Mouse (Mus musculus): ENCODE measurements around the gene Olfr571. TPM values are rescaled to one million over a fixed set of nuclear protein-coding genes. Genes with fewer than 3 reads are reported as not detected.

Olfr571 gene
- polyA plus RNA-seq, 1 experiment = not detected

GRCm38 (mm10) chr7:102876822-102877221, 40.5 kb downstream of the Olfr571 start, which contains the start of gene Olfr568:
Olfr568 (plus strand) TSS chr7:102877122.
- Histone ChIP-seq H3ac (ENCODE audit: control insufficient read depth, insufficient read length) (no peak within 1 kb of the TSS), H3K27me3 (ENCODE audit: control insufficient read depth, insufficient read depth, insufficient read length) (no peaks in the 10 kb centered on the region), H3K79me2 (ENCODE audit: control insufficient read depth, insufficient read depth) (no peaks in the 10 kb centered on the region), H3K4me2 (ENCODE audit: low read depth) (no peak within 1 kb of the TSS), H3K4me3 (no peak within 1 kb of the TSS), H3K36me3 (ENCODE audit: control insufficient read depth, insufficient read depth) (no peaks in the 10 kb centered on the region)
- TF ChIP-seq POLR2AphosphoS2 (IDR thresholded peaks at IDR 0.05; ENCODE audit: insufficient read length, low read depth) (no peak), TCF12 (IDR thresholded peaks at IDR 0.05; ENCODE audit: insufficient read depth, poor library complexity, severe bottlenecking) (no peak), MYOG (IDR thresholded peaks at IDR 0.05; ENCODE audit: control insufficient read depth in 1 of 3, insufficient read depth in 1 of 3, insufficient read length in 2 of 3, low read depth in 2 of 3) (no peak), MYOD1 (IDR thresholded peaks at IDR 0.05; ENCODE audit: control insufficient read depth in 1 of 3, insufficient read length in 2 of 3, low read depth in 2 of 3) (no peak), USF1 (IDR thresholded peaks at IDR 0.05; ENCODE audit: low read depth) (no peak), POLR2A (IDR thresholded peaks at IDR 0.05; ENCODE audit: insufficient read length, low read depth) (no peak), TCF3 (IDR thresholded peaks at IDR 0.05; ENCODE audit: insufficient read length, low read depth) (no peak), CEBPB (IDR thresholded peaks at IDR 0.05; ENCODE audit: insufficient read depth, poor library complexity, severe bottlenecking) (no peak), SRF (IDR thresholded peaks at IDR 0.05; ENCODE audit: control insufficient read depth, insufficient read length, low read depth) (no peak), E2F4 (IDR thresholded peaks at IDR 0.05; ENCODE audit: insufficient read depth) (no peak), REST (IDR thresholded peaks at IDR 0.05; ENCODE audit: insufficient read depth, insufficient read length) (no peak), MAX (IDR thresholded peaks at IDR 0.05; ENCODE audit: low read depth) (no peak)

DNA sequence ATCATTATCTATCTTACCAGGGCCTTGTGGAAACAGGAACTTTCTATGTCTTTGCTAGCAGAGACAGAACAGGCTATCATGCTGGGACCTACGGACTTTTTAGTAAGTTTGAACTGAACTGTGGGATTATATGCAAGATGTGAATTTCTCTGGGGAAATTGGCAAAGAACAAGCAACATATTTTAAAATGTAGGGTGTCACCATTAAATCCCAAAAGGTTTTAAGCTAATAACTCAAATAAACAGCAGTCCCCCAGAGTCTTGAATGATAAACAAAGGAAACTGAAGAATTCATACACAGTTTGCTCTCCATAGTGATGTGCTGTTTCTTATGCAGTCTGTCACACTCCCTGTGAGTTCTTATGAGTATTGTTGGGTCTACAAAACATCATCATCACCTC, 58.7 kb downstream of the Olfr571 start, which contains the start of gene Olfr566:
Olfr566 (minus strand) TSS at position 101 of the 400 bp plus-strand sequence.
- no peaks in the 10 kb centered on the region for H3K27me3 ChIP-seq (ENCODE audit: control insufficient read depth, insufficient read depth, insufficient read length)
- H3K79me2 ChIP-seq (ENCODE audit: control insufficient read depth, insufficient read depth) = no peaks in the 10 kb centered on the region
- H3K4me3 ChIP-seq = no peak within 1 kb of the TSS
- no peak within 1 kb of the TSS for H3K4me2 ChIP-seq (ENCODE audit: low read depth)
- no peaks in the 10 kb centered on the region for H3K36me3 ChIP-seq (ENCODE audit: control insufficient read depth, insufficient read depth)
- TF ChIP-seq E2F4 (IDR thresholded peaks at IDR 0.05; ENCODE audit: insufficient read depth) (no peak), POLR2A (IDR thresholded peaks at IDR 0.05; ENCODE audit: insufficient read length, low read depth) (no peak), REST (IDR thresholded peaks at IDR 0.05; ENCODE audit: insufficient read depth, insufficient read length) (no peak), MAX (IDR thresholded peaks at IDR 0.05; ENCODE audit: low read depth) (no peak), USF1 (IDR thresholded peaks at IDR 0.05; ENCODE audit: low read depth) (no peak)
- no peak within 1 kb of the TSS for H3ac ChIP-seq (ENCODE audit: control insufficient read depth, insufficient read length)

DNA sequence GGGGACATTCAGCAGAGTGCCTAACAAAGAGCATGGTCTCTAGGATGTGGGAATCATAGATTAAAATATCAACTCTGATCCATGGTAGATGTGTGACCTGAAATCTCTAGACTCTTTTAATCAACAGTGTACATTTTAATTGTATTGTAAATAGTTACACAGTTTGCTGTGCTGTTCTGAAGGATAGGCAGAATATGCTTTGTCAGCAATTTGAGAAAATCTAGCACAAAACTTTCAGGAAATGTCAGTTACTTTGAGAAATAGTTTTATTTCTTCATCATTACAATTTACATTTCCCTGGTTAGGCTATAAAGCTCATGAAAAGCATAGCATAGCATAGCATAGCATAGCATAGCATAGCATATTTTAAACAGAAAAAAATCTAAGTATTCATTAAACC, 61.5 kb downstream of the Olfr571 start:
- no peak for TF ChIP-seq MAX (IDR thresholded peaks at IDR 0.05; ENCODE audit: low read depth)
- no peak for TF ChIP-seq TCF3 (IDR thresholded peaks at IDR 0.05; ENCODE audit: insufficient read length, low read depth)
- no peak overlapping the region for H3K4me2 ChIP-seq (ENCODE audit: low read depth)
- no peaks in the 10 kb centered on the region for H3K27me3 ChIP-seq (ENCODE audit: control insufficient read depth, insufficient read depth, insufficient read length)
- no peaks in the 10 kb centered on the region for H3K79me2 ChIP-seq (ENCODE audit: control insufficient read depth, insufficient read depth)
- H3K36me3 ChIP-seq (ENCODE audit: control insufficient read depth, insufficient read depth) = no peaks in the 10 kb centered on the region
- no peak overlapping the region for H3K4me3 ChIP-seq
- H3ac ChIP-seq (ENCODE audit: control insufficient read depth, insufficient read length) = no peak overlapping the region

Other genes starting within 250 kb of the Olfr571 start
- 3.2 TPM for gene Trim68, start 230.2 kb downstream of the Olfr571 start, polyA plus RNA-seq (2012; fragmentation: generic; extraction: Trizol)
- gene Olfr557, start 221.6 kb downstream of the Olfr571 start, polyA plus RNA-seq (2012; fragmentation: generic; extraction: Trizol) = not detected
- not detected for gene Olfr558, start 215.3 kb downstream of the Olfr571 start, polyA plus RNA-seq (2012; fragmentation: generic; extraction: Trizol)
- gene Olfr33, start 198.5 kb downstream of the Olfr571 start, polyA plus RNA-seq (2012; fragmentation: generic; extraction: Trizol) = not detected
- gene Olfr559, start 190.0 kb downstream of the Olfr571 start, polyA plus RNA-seq (2012; fragmentation: generic; extraction: Trizol) = not detected
- gene Olfr560, start 158.2 kb downstream of the Olfr571 start, polyA plus RNA-seq (2012; fragmentation: generic; extraction: Trizol) = not detected
- not detected for gene Olfr78, start 158.1 kb downstream of the Olfr571 start, polyA plus RNA-seq (2012; fragmentation: generic; extraction: Trizol)
- not detected for gene Olfr561, start 146.3 kb downstream of the Olfr571 start, polyA plus RNA-seq (2012; fragmentation: generic; extraction: Trizol)
- gene Olfr564, start 114.1 kb downstream of the Olfr571 start, polyA plus RNA-seq (2012; fragmentation: generic; extraction: Trizol) = not detected
- gene Olfr566, start 58.8 kb downstream of the Olfr571 start, polyA plus RNA-seq (2012; fragmentation: generic; extraction: Trizol) = not detected
- not detected for gene Olfr568, start 40.4 kb downstream of the Olfr571 start, polyA plus RNA-seq (2012; fragmentation: generic; extraction: Trizol)
- gene Olfr569, start 26.7 kb downstream of the Olfr571 start, polyA plus RNA-seq (2012; fragmentation: generic; extraction: Trizol) = not detected
- gene Olfr570, start 23.0 kb downstream of the Olfr571 start, polyA plus RNA-seq (2012; fragmentation: generic; extraction: Trizol) = not detected
- gene Olfr572, start 6.9 kb upstream of the Olfr571 start, polyA plus RNA-seq (2012; fragmentation: generic; extraction: Trizol) = not detected
- gene Olfr573-ps1, start 25.0 kb upstream of the Olfr571 start, polyA plus RNA-seq (2012; fragmentation: generic; extraction: Trizol) = not detected
- gene Olfr574, start 30.9 kb upstream of the Olfr571 start, polyA plus RNA-seq (2012; fragmentation: generic; extraction: Trizol) = not detected
- not detected for gene Olfr575, start 41.2 kb upstream of the Olfr571 start, polyA plus RNA-seq (2012; fragmentation: generic; extraction: Trizol)
- not detected for gene Olfr576, start 45.1 kb upstream of the Olfr571 start, polyA plus RNA-seq (2012; fragmentation: generic; extraction: Trizol)
- gene Olfr577, start 58.4 kb upstream of the Olfr571 start, polyA plus RNA-seq (2012; fragmentation: generic; extraction: Trizol) = not detected
- gene Olfr578, start 71.8 kb upstream of the Olfr571 start, polyA plus RNA-seq (2012; fragmentation: generic; extraction: Trizol) = not detected
- not detected for gene Olfr582, start 120.5 kb upstream of the Olfr571 start, polyA plus RNA-seq (2012; fragmentation: generic; extraction: Trizol)
- gene Olfr583, start 133.8 kb upstream of the Olfr571 start, polyA plus RNA-seq (2012; fragmentation: generic; extraction: Trizol) = not detected
- gene Olfr584, start 164.3 kb upstream of the Olfr571 start, polyA plus RNA-seq (2012; fragmentation: generic; extraction: Trizol) = not detected
- gene Olfr585, start 180.2 kb upstream of the Olfr571 start, polyA plus RNA-seq (2012; fragmentation: generic; extraction: Trizol) = not detected
- not detected for gene Olfr586, start 208.1 kb upstream of the Olfr571 start, polyA plus RNA-seq (2012; fragmentation: generic; extraction: Trizol)
- gene Olfr588-ps1, start 223.3 kb upstream of the Olfr571 start, polyA plus RNA-seq (2012; fragmentation: generic; extraction: Trizol) = not detected
- gene Olfr589, start 238.8 kb upstream of the Olfr571 start, polyA plus RNA-seq (2012; fragmentation: generic; extraction: Trizol) = not detected

Measured in myocyte (in vitro differentiated cells).